ENCODE assay signal across 8 mouse cellular contexts in genomic region chr11:90664345-90664986, GRCm38 (mm10). TPM values are rescaled to one million over a fixed set of nuclear protein-coding genes. Genes with fewer than 3 reads are reported as not detected.
DNase-seq lines count a peak whose midpoint lies in the region; ATAC-seq and TF ChIP-seq lines count a peak whose summit lies in the region.

No protein-coding gene starts in this region.

- DNase-seq in kidney, adult 9 months = peak; percentile 17
- DNase-seq in kidney, adult 18-20 months = no peak
- DNase-seq in embryonic facial prominence, embryonic 14.5 days (ENCODE audit: low spot score) = peak; percentile 63
- no peak for DNase-seq in urinary bladder, postnatal 4 days (ENCODE audit: low spot score in 2 of 2)
- DNase-seq in thymus, adult 2 months = no peak
- no peak for DNase-seq in right cerebral cortex, adult 2 months (ENCODE audit: low spot score in 2 of 2)

- no peak for TF ChIP-seq POLR2A in thymus, adult 2 months (IDR thresholded peaks at IDR 0.05; ENCODE audit: control insufficient read depth, extremely low read depth, insufficient read depth, low read length, poor library complexity)

- H3K9me3 ChIP-seq in embryonic facial prominence, embryonic 14.5 days (ENCODE audit: control insufficient read depth, low read length) = no peaks in the 10 kb centered on the region
- no peaks in the 10 kb centered on the region for H3K9me3 ChIP-seq in limb, embryonic 12.5 days
- no peaks in the 10 kb centered on the region for H3K9me3 ChIP-seq in neural tube, embryonic 15.5 days (replicated peaks)

- H3K27me3 ChIP-seq in embryonic facial prominence, embryonic 14.5 days (replicated peaks; ENCODE audit: control insufficient read depth, insufficient read depth, low read length) = no peaks in the 10 kb centered on the region
- H3K27me3 ChIP-seq in limb, embryonic 12.5 days = no peaks in the 10 kb centered on the region
- no peaks in the 10 kb centered on the region for H3K27me3 ChIP-seq in neural tube, embryonic 15.5 days (replicated peaks)
- H3K27me3 ChIP-seq in thymus, adult 2 months (ENCODE audit: control insufficient read depth, insufficient read depth, low read length) = no peaks in the 10 kb centered on the region

- H3K4me3 ChIP-seq in embryonic facial prominence, embryonic 14.5 days (ENCODE audit: low read depth, low read length) = no peak overlapping the region
- no peak overlapping the region for H3K4me3 ChIP-seq in limb, embryonic 12.5 days (replicated peaks)
- no peak overlapping the region for H3K4me3 ChIP-seq in neural tube, embryonic 15.5 days (replicated peaks)
- H3K4me3 ChIP-seq in thymus, adult 2 months (ENCODE audit: control insufficient read depth, insufficient read depth, low read length) = no peak overlapping the region

- no peak overlapping the region for H3K9ac ChIP-seq in embryonic facial prominence, embryonic 14.5 days (ENCODE audit: low read depth, low read length)
- H3K9ac ChIP-seq in limb, embryonic 12.5 days (replicated peaks) = no peak overlapping the region
- no peak overlapping the region for H3K9ac ChIP-seq in neural tube, embryonic 15.5 days (replicated peaks)

- WGBS in embryonic facial prominence, embryonic 14.5 days = 17% methylated on average over 8 of the region's 8 CpGs
- WGBS in limb, embryonic 12.5 days = 4% methylated on average over 8 of the region's 8 CpGs
- WGBS in neural tube, embryonic 15.5 days = 6% methylated on average over 8 of the region's 8 CpGs
- WGBS in thymus, adult 2 months = 38% methylated on average over 8 of the region's 8 CpGs

- peak; percentile 45; the same call in 1 of the 2 replicates for ATAC-seq in embryonic facial prominence, embryonic 14.5 days (ENCODE audit: low read depth)
- 0 out of 2 replicates have a peak, but pooled peaks have one; percentile 47 for ATAC-seq in limb, embryonic 12.5 days (ENCODE audit: insufficient number of reproducible peaks, insufficient read depth, low FRiP score, low TSS enrichment, low read depth)
- no peak for ATAC-seq in neural tube, embryonic 15.5 days (ENCODE audit: low FRiP score)

- no peak for TF ChIP-seq CTCF in thymus, adult 2 months (IDR thresholded peaks at IDR 0.05; ENCODE audit: borderline replicate concordance, control insufficient read depth, extremely low read depth, insufficient read depth, low read length, poor library complexity)

- H3K4me1 ChIP-seq in embryonic facial prominence, embryonic 14.5 days (ENCODE audit: control insufficient read depth, insufficient read depth, low read length) = peaks cover 34% of the 10 kb centered on the region
- peaks cover 27% of the 10 kb centered on the region for H3K4me1 ChIP-seq in limb, embryonic 12.5 days (replicated peaks)
- H3K4me1 ChIP-seq in neural tube, embryonic 15.5 days = peaks cover 18% of the 10 kb centered on the region
- H3K4me1 ChIP-seq in thymus, adult 2 months (replicated peaks; ENCODE audit: control insufficient read depth, insufficient read depth, low read length) = no peaks in the 10 kb centered on the region

- H3K4me2 ChIP-seq in embryonic facial prominence, embryonic 14.5 days (ENCODE audit: low read depth, low read length) = peak overlapping the region; percentile 24
- peak overlapping the region; percentile 31 for H3K4me2 ChIP-seq in limb, embryonic 12.5 days
- no peak overlapping the region for H3K4me2 ChIP-seq in neural tube, embryonic 15.5 days

- peaks cover 21% of the 10 kb centered on the region for H3K36me3 ChIP-seq in embryonic facial prominence, embryonic 14.5 days (ENCODE audit: control insufficient read depth, insufficient read depth, low read length)
- no peaks in the 10 kb centered on the region for H3K36me3 ChIP-seq in limb, embryonic 12.5 days
- peaks cover 5% of the 10 kb centered on the region; the same call in 1 of the 2 replicates for H3K36me3 ChIP-seq in neural tube, embryonic 15.5 days
- no peaks in the 10 kb centered on the region for H3K36me3 ChIP-seq in thymus, adult 2 months (ENCODE audit: control insufficient read depth, insufficient read depth, low read length)

- peak overlapping the region; percentile 89 for H3K27ac ChIP-seq in embryonic facial prominence, embryonic 14.5 days (replicated peaks; ENCODE audit: low read depth, low read length)
- H3K27ac ChIP-seq in limb, embryonic 12.5 days = peak overlapping the region; percentile 78
- H3K27ac ChIP-seq in neural tube, embryonic 15.5 days (replicated peaks) = peak overlapping the region; percentile 45
- H3K27ac ChIP-seq in thymus, adult 2 months (ENCODE audit: control insufficient read depth, insufficient read depth, low read length) = no peak overlapping the region

RNA-seq across cellular contexts. Expression of gene Tom1l1, which starts 23.7 kb away (rescaled TPM):
- 28.8 and 34.4 TPM in 2 replicates for polyA plus RNA-seq in embryonic facial prominence, embryonic 14.5 days (2014; fragmentation: Nextera tagmentation; extraction: Ambion mirVana)
- 12.4 and 14.7 TPM in 2 replicates for polyA plus RNA-seq in limb, embryonic 12.5 days (2016; fragmentation: Nextera tagmentation; extraction: Ambion mirVana)
- polyA plus RNA-seq in neural tube, embryonic 15.5 days (2015; fragmentation: Nextera tagmentation; extraction: Ambion mirVana) = 24.5 and 30.1 TPM in 2 replicates
- 1.7 and 2.6 TPM in 2 replicates for polyA plus RNA-seq in thymus, adult 2 months (2012; rRNA removed)

RNA-seq across cellular contexts. Expression of gene Cox11, which starts 26.5 kb away (rescaled TPM):
- 22.8 and 23.3 TPM in 2 replicates for polyA plus RNA-seq in embryonic facial prominence, embryonic 14.5 days (2014; fragmentation: Nextera tagmentation; extraction: Ambion mirVana)
- polyA plus RNA-seq in limb, embryonic 12.5 days (2016; fragmentation: Nextera tagmentation; extraction: Ambion mirVana) = 43.1 and 45.9 TPM in 2 replicates
- polyA plus RNA-seq in neural tube, embryonic 15.5 days (2015; fragmentation: Nextera tagmentation; extraction: Ambion mirVana) = 42.3 and 44.1 TPM in 2 replicates
- polyA plus RNA-seq in thymus, adult 2 months (2012; rRNA removed) = 19.4 and 20.3 TPM in 2 replicates

RNA-seq across cellular contexts. Expression of gene Stxbp4, which starts 26.6 kb away (rescaled TPM):
- polyA plus RNA-seq in embryonic facial prominence, embryonic 14.5 days (2014; fragmentation: Nextera tagmentation; extraction: Ambion mirVana) = 17.9 and 21.6 TPM in 2 replicates
- 39.1 and 43.5 TPM in 2 replicates for polyA plus RNA-seq in limb, embryonic 12.5 days (2016; fragmentation: Nextera tagmentation; extraction: Ambion mirVana)
- 15.9 and 18.3 TPM in 2 replicates for polyA plus RNA-seq in neural tube, embryonic 15.5 days (2015; fragmentation: Nextera tagmentation; extraction: Ambion mirVana)
- 4.0 and 4.1 TPM in 2 replicates for polyA plus RNA-seq in thymus, adult 2 months (2012; rRNA removed)

Comparison
In these comparisons a context has a peak if more than half of its experiments do, and no peak if none do; other contexts are left out.
1. DNase-seq: peak in kidney, adult 9 months (single experiment) and embryonic facial prominence, embryonic 14.5 days (single experiment); none in kidney, adult 18-20 months (single experiment), urinary bladder, postnatal 4 days (0 of 2), thymus, adult 2 months (single experiment) and right cerebral cortex, adult 2 months (0 of 2).